Mouse (Mus musculus) ES-Bruce4 (cell line): Measurements from ENCODE around the gene Pld5. TPM values are rescaled to one million over a fixed set of nuclear protein-coding genes. Genes with fewer than 3 reads are reported as not detected.

Experiments used
- H3K27ac ChIP-seq: 2 replicates; pipeline ENCODE4 v1.5.1; 2012; ENCODE audit warnings: low read length, inconsistent platforms; ENCODE audit not compliant: insufficient read depth
- H3K27me3 ChIP-seq: 2 replicates; pipeline ENCODE4 v1.6.1; 2012; ENCODE audit warnings: mild to moderate bottlenecking, low read length, inconsistent platforms; ENCODE audit not compliant: control insufficient read depth, poor library complexity, insufficient read depth, severe bottlenecking
- H3K36me3 ChIP-seq: 2 replicates; pipeline ENCODE4 v1.6.1; 2012; ENCODE audit warnings: inconsistent platforms, mild to moderate bottlenecking, low read length, moderate library complexity; ENCODE audit not compliant: control insufficient read depth, poor library complexity, insufficient read depth, severe bottlenecking
- H3K4me1 ChIP-seq: one replicate; pipeline ENCODE4 v1.8.1; 2011; ENCODE audit warnings: low read length; ENCODE audit not compliant: control insufficient read depth, insufficient read depth
- H3K4me3 ChIP-seq: 2 replicates; pipeline ENCODE4 v1.5.1; 2011; ENCODE audit warnings: low read depth, mild to moderate bottlenecking, low read length
- H3K9ac ChIP-seq: 2 replicates; pipeline ENCODE4 v1.6.1; 2012; ENCODE audit warnings: low read depth, mild to moderate bottlenecking, inconsistent platforms; ENCODE audit not compliant: poor library complexity, severe bottlenecking
- H3K9me3 ChIP-seq: replicated peaks from 2 replicates; pipeline ENCODE4 v1.6.1; 2012; ENCODE audit warnings: mild to moderate bottlenecking, low read length, inconsistent platforms; ENCODE audit not compliant: control insufficient read depth, poor library complexity, insufficient read depth, severe bottlenecking
- CTCF ChIP-seq: IDR thresholded peaks from one replicate; pipeline ENCODE4 v1.8.1; 2011; ENCODE audit warnings: low read depth, low read length
- EP300 ChIP-seq: IDR thresholded peaks from 2 replicates; pipeline ENCODE4 v1.6.1; 2011; ENCODE audit warnings: low read depth, low read length; ENCODE audit not compliant: insufficient read depth
- POLR2A ChIP-seq: IDR thresholded peaks from one replicate; pipeline ENCODE4 v1.8.1; 2011; ENCODE audit warnings: low read length; ENCODE audit not compliant: insufficient read depth
- polyA plus RNA-seq: library from polyadenylated mRNA; stranded (reverse); fragments of >200 nt; gene quantifications from 2 replicates; pipeline ENCODE4 v1.2.4, GENCODE M21; 2011; ENCODE audit warnings: low read depth; ENCODE audit not compliant: missing spikeins, insufficient read depth, insufficient read length

The Pld5 gene
- polyA plus RNA-seq, 1 experiment: 0.36 TPM

DNA sequence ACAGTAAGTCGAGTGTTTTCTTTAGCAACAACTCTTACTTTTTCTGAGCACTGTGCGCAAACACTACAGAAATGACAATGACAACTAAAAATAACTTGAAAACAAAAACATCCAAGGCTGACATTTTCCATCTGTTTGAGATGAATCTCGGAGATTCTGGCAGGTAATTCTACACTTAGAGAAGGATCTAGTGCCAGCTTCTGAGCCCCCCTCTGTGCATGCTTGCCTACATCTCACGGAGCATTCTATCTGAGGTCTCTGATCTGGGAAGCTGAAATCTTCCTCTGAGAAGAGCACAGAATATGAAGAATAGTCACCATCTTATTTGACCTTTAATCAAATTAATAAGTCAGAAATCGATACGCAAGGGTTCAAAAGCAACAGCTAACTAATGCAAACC, 240.4 kb downstream of the Pld5 start:
- no peak for TF ChIP-seq POLR2A
- TF ChIP-seq CTCF: no peak
- no peak for TF ChIP-seq EP300
- no peaks in the 10 kb centered on the region for H3K4me1 ChIP-seq
- H3K4me3 ChIP-seq: no peak overlapping the region
- no peak overlapping the region for H3K9ac ChIP-seq
- no peaks in the 10 kb centered on the region for H3K36me3 ChIP-seq
- H3K9me3 ChIP-seq: no peaks in the 10 kb centered on the region; the same call in none of the 2 replicates
- no peak overlapping the region for H3K27ac ChIP-seq
- H3K27me3 ChIP-seq: no peaks in the 10 kb centered on the region

DNA sequence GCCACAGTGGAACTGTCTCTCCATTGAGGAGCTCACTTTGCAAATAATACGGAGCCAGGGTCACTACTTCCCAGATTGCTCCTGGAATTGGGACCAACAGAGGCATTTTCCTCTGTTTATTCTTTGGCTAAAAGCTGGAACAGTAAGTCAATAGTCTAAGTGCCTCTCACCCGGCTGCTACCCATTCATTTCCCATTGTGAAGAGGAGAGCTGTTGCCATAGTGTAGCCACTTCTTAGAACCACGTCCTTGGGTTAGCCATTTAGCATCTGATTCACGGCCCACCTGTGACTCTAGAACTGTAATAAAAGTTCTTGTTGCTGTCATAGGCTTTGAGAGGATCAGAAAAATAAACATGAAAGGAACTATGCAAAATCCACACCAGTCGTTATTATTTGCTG, 241.4 kb downstream of the Pld5 start:
- Histone ChIP-seq H3K36me3 (no peaks in the 10 kb centered on the region), H3K4me3 (no peak overlapping the region), H3K9ac (no peak overlapping the region), H3K4me1 (no peaks in the 10 kb centered on the region), H3K9me3 (no peaks in the 10 kb centered on the region; the same call in none of the 2 replicates), H3K27me3 (no peaks in the 10 kb centered on the region), H3K27ac (no peak overlapping the region)
- TF ChIP-seq POLR2A: no peak
- TF ChIP-seq EP300: no peak
- TF ChIP-seq CTCF: no peak

DNA sequence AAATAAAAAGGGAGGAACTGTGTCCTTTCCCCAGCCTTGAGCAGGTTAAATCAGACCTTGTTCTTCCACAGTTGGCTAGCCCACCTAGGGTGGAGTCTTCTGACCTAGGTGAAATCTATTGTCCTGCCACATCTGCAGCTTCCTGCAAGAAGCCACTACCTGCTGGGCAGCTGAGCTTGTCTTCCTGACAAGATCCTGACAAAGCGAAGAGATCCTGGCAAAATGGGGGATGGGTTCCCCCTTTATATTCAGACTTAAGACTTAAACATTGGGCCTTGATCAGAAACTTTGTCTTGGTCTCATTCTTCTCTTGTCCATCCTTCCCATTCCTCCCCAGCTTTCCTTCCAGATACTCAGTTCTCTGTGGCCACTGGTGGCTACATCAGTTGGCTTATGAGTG, 246.0 kb downstream of the Pld5 start:
- H3K27me3 ChIP-seq: no peaks in the 10 kb centered on the region
- H3K4me3 ChIP-seq: no peak overlapping the region
- H3K9ac ChIP-seq: no peak overlapping the region
- H3K36me3 ChIP-seq: no peaks in the 10 kb centered on the region
- H3K4me1 ChIP-seq: no peaks in the 10 kb centered on the region
- H3K9me3 ChIP-seq: no peaks in the 10 kb centered on the region; the same call in none of the 2 replicates
- H3K27ac ChIP-seq: no peak overlapping the region
- TF ChIP-seq CTCF: no peak
- TF ChIP-seq EP300: 0 out of 2 replicates have a peak, but pooled peaks have one; percentile 10
- no peak for TF ChIP-seq POLR2A

DNA sequence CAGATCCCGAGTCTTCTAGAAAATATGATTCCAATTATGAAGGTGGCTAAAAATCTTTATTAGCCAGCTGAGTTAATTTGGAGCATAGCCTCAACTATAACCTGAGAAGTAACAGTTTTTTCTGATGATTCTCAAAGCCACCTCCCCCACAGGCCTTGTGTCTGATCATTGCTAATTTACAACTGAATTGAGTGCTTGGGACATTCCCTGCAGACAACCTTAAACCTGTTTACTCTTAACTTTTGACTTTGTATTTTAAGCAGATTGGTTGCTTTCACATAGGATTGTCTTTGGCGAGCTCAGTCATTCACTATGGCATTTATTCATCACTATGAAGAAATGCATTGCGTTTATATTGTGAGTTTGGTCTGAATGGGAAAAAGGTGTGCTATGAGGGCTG, 246.7 kb downstream of the Pld5 start:
- Histone ChIP-seq H3K27me3 (no peaks in the 10 kb centered on the region), H3K4me1 (no peaks in the 10 kb centered on the region)
- no peak for TF ChIP-seq EP300
- no peak for TF ChIP-seq POLR2A
- TF ChIP-seq CTCF: no peak

DNA sequence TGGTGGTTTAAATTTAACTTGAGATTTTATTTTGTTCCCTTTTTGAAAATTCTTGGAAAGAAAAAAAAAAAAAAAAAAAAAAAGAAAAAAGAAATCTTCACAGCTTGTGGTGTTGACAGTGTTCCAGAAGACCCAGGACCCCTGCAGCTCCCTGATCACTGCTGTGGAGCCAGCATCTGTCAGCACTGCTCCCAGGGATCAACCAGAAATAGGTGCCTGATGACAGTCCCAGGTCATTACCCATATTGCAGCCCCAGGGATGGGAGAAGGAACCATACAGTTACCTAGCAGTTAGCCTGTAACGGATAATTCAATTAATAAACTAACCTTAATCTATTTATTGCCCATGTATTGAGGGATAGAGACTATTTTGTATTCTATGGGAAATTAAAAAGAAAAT, 250.6 kb downstream of the Pld5 start:
- Histone ChIP-seq H3K27me3 (no peaks in the 10 kb centered on the region), H3K27ac (no peak overlapping the region), H3K9me3 (no peaks in the 10 kb centered on the region; the same call in 1 of the 2 replicates), H3K4me3 (no peak overlapping the region), H3K4me1 (no peaks in the 10 kb centered on the region), H3K36me3 (no peaks in the 10 kb centered on the region), H3K9ac (no peak overlapping the region)
- no peak for TF ChIP-seq POLR2A
- no peak for TF ChIP-seq CTCF
- TF ChIP-seq EP300: no peak

More for the DNA sequence above, 246.7 kb downstream of the Pld5 start:
- Histone ChIP-seq H3K9me3 (no peaks in the 10 kb centered on the region; the same call in none of the 2 replicates), H3K36me3 (no peaks in the 10 kb centered on the region), H3K4me3 (no peak overlapping the region), H3K27ac (peak overlapping the region; percentile 28; the same call in 1 of the 2 replicates), H3K9ac (no peak overlapping the region)

DNA sequence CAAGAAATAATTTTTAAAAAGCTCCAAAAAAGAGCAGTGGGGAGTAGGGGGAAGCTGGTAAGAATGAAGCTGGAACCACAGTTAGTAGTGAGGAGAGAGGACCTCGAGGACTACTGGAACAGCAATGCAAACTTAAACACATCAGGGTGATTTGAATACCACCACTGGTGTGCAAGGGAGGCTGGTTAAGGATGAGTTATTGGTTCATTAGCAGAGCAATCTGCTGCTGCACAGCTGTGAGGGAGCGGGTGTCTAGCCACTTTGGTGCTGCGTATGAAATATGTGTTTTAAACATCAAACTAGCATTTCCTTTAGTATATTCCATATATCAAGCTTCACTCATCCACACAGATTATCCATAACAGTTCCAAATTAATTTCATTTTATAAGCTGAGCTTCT, 256.6 kb downstream of the Pld5 start:
- no peak overlapping the region for H3K27ac ChIP-seq
- no peaks in the 10 kb centered on the region; the same call in 1 of the 2 replicates for H3K9me3 ChIP-seq
- H3K9ac ChIP-seq: no peak overlapping the region
- TF ChIP-seq CTCF: no peak
- no peak for TF ChIP-seq POLR2A
- no peak for TF ChIP-seq EP300
- no peaks in the 10 kb centered on the region for H3K36me3 ChIP-seq
- peaks cover under 1% of the 10 kb centered on the region for H3K4me1 ChIP-seq
- H3K27me3 ChIP-seq: no peaks in the 10 kb centered on the region
- H3K4me3 ChIP-seq: no peak overlapping the region
